Mouse (Mus musculus) liver, embryonic 13.5 days (tissue): ENCODE measurements around the gene Sgms1. TPM values are rescaled to one million over a fixed set of nuclear protein-coding genes. Genes with fewer than 3 reads are reported as not detected.

Experiments used
- ATAC-seq: fragments of 200-750 bp; cut with Nextera tagmentation; 2 replicates; pipeline ENCODE4 v1.8.0; 2017; ENCODE audit warnings: low read depth, mild to moderate bottlenecking, moderate number of reproducible peaks, moderate library complexity
- DNase-seq: peaks from one replicate; pipeline ENCODE4 v3.0.0; 2022
- H3K27ac ChIP-seq: fragments of 300-500 bp; sonication (generic); 2 replicates; pipeline ENCODE4 v1.5.1; 2015; ENCODE audit warnings: moderate library complexity, mild to moderate bottlenecking, inconsistent platforms
- H3K27me3 ChIP-seq: fragments of 300-500 bp; sonication (generic); 2 replicates; pipeline ENCODE4 v1.6.1; 2015; ENCODE audit warnings: mild to moderate bottlenecking, inconsistent platforms
- H3K36me3 ChIP-seq: fragments of 300-500 bp; sonication (generic); 2 replicates; pipeline ENCODE4 v1.6.1; 2015; ENCODE audit warnings: mild to moderate bottlenecking, inconsistent platforms
- H3K4me1 ChIP-seq: fragments of 300-500 bp; sonication (generic); replicated peaks from 2 replicates; pipeline ENCODE4 v1.6.1; 2015; ENCODE audit warnings: inconsistent platforms
- H3K4me2 ChIP-seq: fragments of 300-500 bp; sonication (generic); 2 replicates; pipeline ENCODE4 v1.6.1; 2015; ENCODE audit warnings: inconsistent platforms, mild to moderate bottlenecking, moderate library complexity
- H3K4me3 ChIP-seq: fragments of 300-500 bp; sonication (generic); replicated peaks from 2 replicates; pipeline ENCODE4 v1.5.1; 2015; ENCODE audit warnings: mild to moderate bottlenecking, inconsistent platforms
- H3K9ac ChIP-seq: fragments of 300-500 bp; sonication (generic); 2 replicates; pipeline ENCODE4 v1.6.1; 2015; ENCODE audit warnings: mild to moderate bottlenecking, inconsistent platforms
- H3K9me3 ChIP-seq: fragments of 300-500 bp; sonication (generic); replicated peaks from 2 replicates; pipeline ENCODE4 v1.6.1; 2016; ENCODE audit warnings: inconsistent platforms
- WGBS: fragments of 180-500 bp; shearing (Covaris S2); methylation state at CpG from one replicate; pipeline ENCODE4 v1.1.7; 2015; ENCODE audit not compliant: insufficient replicate concordance; 5-methylcytosine and 5-hydroxymethylcytosine counted together
- polyA plus RNA-seq: library from polyadenylated mRNA; unstranded; fragments of >200 nt; fragmentation: Nextera tagmentation; extraction: Ambion mirVana; gene quantifications from 2 replicates; pipeline ENCODE4 v1.2.1, GENCODE M21; 2015

The Sgms1 gene
- polyA plus RNA-seq, 1 experiment from 2014 or later, result 23.4 TPM

GRCm38 (mm10) chr19:32234717-32235434, 154.6 kb downstream of the Sgms1 start:
- DNase-seq (no peak), ATAC-seq (no peak)
- Histone ChIP-seq H3K9ac (peak overlapping the region; percentile 86; the same call in 1 of the 2 replicates), H3K4me2 (peak overlapping the region; percentile 69), H3K36me3 (peaks cover 14% of the 10 kb centered on the region), H3K27ac (peak overlapping the region; percentile 59), H3K4me1 (peaks cover 72% of the 10 kb centered on the region), H3K27me3 (no peaks in the 10 kb centered on the region), H3K4me3 (peak overlapping the region; percentile 67), H3K9me3 (no peaks in the 10 kb centered on the region)
- 53% methylated on average over 6 of the region's 6 CpGs for WGBS

- H3K27me3 ChIP-seq, result no peaks in the 10 kb centered on the region
- no peak for ATAC-seq
- H3K27ac ChIP-seq, result no peak overlapping the region; the same call in 1 of the 2 replicates
- H3K9me3 ChIP-seq, result no peaks in the 10 kb centered on the region
- H3K9ac ChIP-seq, result no peak overlapping the region
- H3K4me2 ChIP-seq, result no peak overlapping the region
- no peak for DNase-seq
- H3K4me1 ChIP-seq, result peaks cover 75% of the 10 kb centered on the region
- no peak overlapping the region for H3K4me3 ChIP-seq
- WGBS, result 75% methylated on average over 10 of the region's 10 CpGs
- H3K36me3 ChIP-seq, result peaks cover 16% of the 10 kb centered on the region
Measured at GRCm38 (mm10) chr19:32231292-32231691, 158.2 kb downstream of the Sgms1 start.

GRCm38 (mm10) chr19:32230798-32231197, 158.7 kb downstream of the Sgms1 start:
- H3K4me1 ChIP-seq, result peaks cover 71% of the 10 kb centered on the region
- ATAC-seq, result no peak
- H3K9ac ChIP-seq, result no peak overlapping the region
- H3K4me2 ChIP-seq, result no peak overlapping the region
- DNase-seq, result no peak
- H3K4me3 ChIP-seq, result no peak overlapping the region
- H3K27me3 ChIP-seq, result no peaks in the 10 kb centered on the region
- H3K27ac ChIP-seq, result peak overlapping the region; percentile 29; the same call in 1 of the 2 replicates
- no peaks in the 10 kb centered on the region for H3K9me3 ChIP-seq
- WGBS, result 75% methylated on average over 5 of the region's 5 CpGs
- peaks cover 21% of the 10 kb centered on the region for H3K36me3 ChIP-seq

GRCm38 (mm10) chr19:32230301-32230700, 159.2 kb downstream of the Sgms1 start:
- peaks cover 71% of the 10 kb centered on the region for H3K4me1 ChIP-seq
- H3K27me3 ChIP-seq, result no peaks in the 10 kb centered on the region
- H3K4me3 ChIP-seq, result no peak overlapping the region
- WGBS, result 82% methylated on average over 5 of the region's 5 CpGs
- H3K27ac ChIP-seq, result 0 out of 2 replicates have a peak overlapping the region, but pooled peaks have one; percentile 29
- H3K9me3 ChIP-seq, result no peaks in the 10 kb centered on the region
- H3K4me2 ChIP-seq, result no peak overlapping the region
- H3K36me3 ChIP-seq, result peaks cover 25% of the 10 kb centered on the region
- DNase-seq (no peak), ATAC-seq (no peak)
- H3K9ac ChIP-seq, result no peak overlapping the region

GRCm38 (mm10) chr19:32229776-32230175, 159.7 kb downstream of the Sgms1 start:
- Histone ChIP-seq H3K9me3 (no peaks in the 10 kb centered on the region), H3K27ac (no peak overlapping the region), H3K36me3 (peaks cover 25% of the 10 kb centered on the region), H3K4me3 (no peak overlapping the region), H3K4me1 (peaks cover 71% of the 10 kb centered on the region), H3K27me3 (no peaks in the 10 kb centered on the region), H3K4me2 (no peak overlapping the region), H3K9ac (no peak overlapping the region)
- DNase-seq (no peak), ATAC-seq (no peak)
- 86% methylated on average over 5 of the region's 5 CpGs for WGBS

DNA sequence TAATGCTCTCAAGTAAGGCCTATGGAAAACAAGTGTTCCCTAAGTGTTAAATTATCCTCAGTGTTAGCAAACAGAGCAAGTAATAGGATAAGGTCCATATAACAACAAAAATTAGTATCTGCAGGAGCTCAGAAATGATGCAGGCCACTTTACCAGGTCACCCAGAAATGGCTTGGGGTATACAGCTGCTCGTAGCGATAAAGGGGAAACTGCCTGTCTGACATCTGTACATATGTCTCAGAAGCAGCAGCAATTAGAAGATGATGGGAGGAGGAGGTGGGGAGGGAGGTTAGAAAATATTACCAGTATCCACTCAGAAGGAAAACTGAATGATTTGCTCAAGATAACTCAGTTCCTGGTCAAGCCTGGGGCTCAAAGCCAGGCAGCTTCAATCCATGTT, 162.3 kb downstream of the Sgms1 start:
- Histone ChIP-seq H3K27me3 (no peaks in the 10 kb centered on the region), H3K9ac (no peak overlapping the region), H3K4me2 (peak overlapping the region; percentile 19; the same call in 1 of the 2 replicates), H3K36me3 (peaks cover 34% of the 10 kb centered on the region), H3K4me3 (no peak overlapping the region), H3K27ac (peak overlapping the region; percentile 65), H3K4me1 (peaks cover 77% of the 10 kb centered on the region), H3K9me3 (no peaks in the 10 kb centered on the region)
- peak; percentile 76 for ATAC-seq
- WGBS, result 63% methylated on average over 2 of the region's 2 CpGs
- DNase-seq, result no peak

- Histone ChIP-seq H3K4me3 (no peak overlapping the region), H3K9ac (no peak overlapping the region), H3K36me3 (peaks cover 42% of the 10 kb centered on the region), H3K27ac (peak overlapping the region; percentile 47), H3K9me3 (no peaks in the 10 kb centered on the region), H3K4me1 (peaks cover 80% of the 10 kb centered on the region), H3K4me2 (no peak overlapping the region), H3K27me3 (no peaks in the 10 kb centered on the region)
- WGBS, result 70% methylated on average over 9 of the region's 9 CpGs
- no peak for ATAC-seq
- no peak for DNase-seq
Measured at GRCm38 (mm10) chr19:32225097-32225490, 164.4 kb downstream of the Sgms1 start.

GRCm38 (mm10) chr19:32224318-32225096, 165.0 kb downstream of the Sgms1 start:
- H3K4me1 ChIP-seq, result peaks cover 75% of the 10 kb centered on the region
- DNase-seq, result no peak
- ATAC-seq, result no peak
- H3K9me3 ChIP-seq, result no peaks in the 10 kb centered on the region
- no peak overlapping the region for H3K4me3 ChIP-seq
- H3K4me2 ChIP-seq, result no peak overlapping the region
- H3K27ac ChIP-seq, result peak overlapping the region; percentile 63
- 72% methylated on average over 2 of the region's 2 CpGs for WGBS
- H3K36me3 ChIP-seq, result peaks cover 46% of the 10 kb centered on the region
- H3K27me3 ChIP-seq, result no peaks in the 10 kb centered on the region
- H3K9ac ChIP-seq, result no peak overlapping the region

DNA sequence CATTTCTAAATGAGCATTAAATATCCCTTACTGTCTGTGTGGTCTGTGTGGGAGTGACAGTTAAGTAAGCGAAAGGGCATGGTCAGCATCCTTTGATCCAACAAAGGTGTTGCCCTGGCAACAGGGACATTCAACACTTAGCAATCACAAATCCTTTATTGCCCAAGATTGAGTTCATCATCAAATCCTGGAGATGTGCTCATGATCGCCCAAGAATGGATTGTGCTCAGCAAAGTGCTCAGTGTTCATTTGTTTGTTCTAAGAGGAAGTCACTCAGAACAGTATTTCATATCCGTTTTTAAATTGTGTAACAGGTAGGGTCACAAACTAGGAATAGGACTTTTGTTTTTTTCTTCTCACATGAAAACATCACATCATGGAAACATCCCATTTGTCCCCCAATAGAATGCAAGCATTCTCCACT, 165.8 kb downstream of the Sgms1 start:
- ATAC-seq (no peak), DNase-seq (no peak)
- peak overlapping the region; percentile 63 for H3K27ac ChIP-seq
- H3K4me1 ChIP-seq, result peaks cover 69% of the 10 kb centered on the region
- WGBS, result 78% methylated on average over 3 of the region's 3 CpGs
- no peak overlapping the region for H3K4me2 ChIP-seq
- no peak overlapping the region for H3K9ac ChIP-seq
- H3K4me3 ChIP-seq, result no peak overlapping the region
- no peaks in the 10 kb centered on the region for H3K27me3 ChIP-seq
- peaks cover 49% of the 10 kb centered on the region for H3K36me3 ChIP-seq
- H3K9me3 ChIP-seq, result no peaks in the 10 kb centered on the region

- peak overlapping the region; percentile 85 for H3K27ac ChIP-seq
- H3K4me3 ChIP-seq, result no peak overlapping the region
- H3K4me1 ChIP-seq, result peaks cover 62% of the 10 kb centered on the region
- no peaks in the 10 kb centered on the region for H3K9me3 ChIP-seq
- 31% methylated on average over 11 of the region's 11 CpGs for WGBS
- H3K9ac ChIP-seq, result peak overlapping the region; percentile 58
- peak; percentile 77 for DNase-seq
- peak overlapping the region; percentile 47 for H3K4me2 ChIP-seq
- ATAC-seq, result peak; percentile 99
- H3K27me3 ChIP-seq, result no peaks in the 10 kb centered on the region
- peaks cover 54% of the 10 kb centered on the region for H3K36me3 ChIP-seq
Measured at GRCm38 (mm10) chr19:32222083-32222482, 167.4 kb downstream of the Sgms1 start.

DNA sequence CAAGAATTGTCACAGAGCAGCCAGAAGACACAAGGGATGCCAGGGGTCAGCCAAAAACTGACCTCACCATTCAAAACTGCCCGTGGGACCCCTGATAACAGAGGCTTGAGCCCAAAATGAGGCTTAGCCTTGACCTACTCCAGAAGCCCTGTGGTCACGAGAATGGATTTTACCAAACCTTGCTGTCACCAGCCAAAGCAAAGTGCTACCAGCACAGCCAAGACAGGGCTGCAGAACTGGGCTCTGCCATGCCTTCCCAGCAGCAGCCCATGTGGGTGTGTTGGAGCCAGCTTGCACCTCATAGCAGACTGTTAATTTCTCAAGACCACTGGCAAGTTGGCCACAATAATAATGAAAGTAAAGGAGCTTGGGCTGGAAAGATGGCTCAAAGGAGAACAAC, 168.5 kb downstream of the Sgms1 start:
- Histone ChIP-seq H3K9me3 (no peaks in the 10 kb centered on the region), H3K4me1 (peaks cover 54% of the 10 kb centered on the region)
- 72% methylated on average over 2 of the region's 2 CpGs for WGBS

More for the DNA sequence above, 168.5 kb downstream of the Sgms1 start:
- Histone ChIP-seq H3K4me3 (no peak overlapping the region), H3K27me3 (no peaks in the 10 kb centered on the region), H3K9ac (no peak overlapping the region), H3K36me3 (peaks cover 49% of the 10 kb centered on the region), H3K4me2 (no peak overlapping the region), H3K27ac (peak overlapping the region; percentile 85; the same call in 1 of the 2 replicates)
- no peak for ATAC-seq
- DNase-seq, result no peak
